Mouse (Mus musculus): Measurements from ENCODE around the gene Gmnn.

- TF ChIP-seq EP300 (IDR thresholded peaks at IDR 0.05; ENCODE audit: low read depth), result no peak
- no peak for TF ChIP-seq CTCF (IDR thresholded peaks at IDR 0.05; ENCODE audit: low read depth)
Measured at GRCm38 (mm10) chr13:24799925-24800673, 38.4 kb upstream of the Gmnn start.

Measured in heart, postnatal 0 days (tissue).